Mouse (Mus musculus): ENCODE measurements around the gene Arrdc2. TPM values are rescaled to one million over a fixed set of nuclear protein-coding genes. Genes with fewer than 3 reads are reported as not detected.

The Arrdc2 gene
- total RNA-seq, 2 experiments from 2014 or later = 3.9 to 7.0 TPM

DNA sequence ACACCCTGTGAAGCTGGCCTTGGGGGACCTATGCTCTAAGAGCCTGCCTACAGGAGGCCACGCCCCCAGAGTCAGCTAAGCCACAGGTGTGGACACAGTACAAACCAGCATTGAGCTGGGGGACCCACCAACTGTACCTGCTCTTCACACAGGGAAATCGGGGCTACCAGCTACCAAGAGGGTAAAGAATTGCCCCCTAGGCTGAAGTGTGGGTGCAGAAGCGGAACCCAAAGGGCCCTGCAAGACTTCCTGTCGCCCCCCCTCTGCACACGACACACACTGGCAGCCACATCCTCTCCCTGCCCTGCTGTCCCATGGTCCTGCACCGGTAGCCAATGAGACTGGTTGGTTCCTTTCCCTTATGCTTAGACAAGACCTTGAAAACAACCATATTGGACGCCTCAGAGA, 48.2 kb downstream of the Arrdc2 start:
- DNase-seq (ENCODE audit: low spot score in 2 of 2) = no peak

GRCm38 (mm10) chr8:70790846-70791245, 48.7 kb downstream of the Arrdc2 start:
- DNase-seq (ENCODE audit: low spot score in 2 of 2) = no peak

- no peak for DNase-seq (ENCODE audit: low spot score in 2 of 2)
Observed at GRCm38 (mm10) chr8:70789046-70789445, 50.5 kb downstream of the Arrdc2 start.

GRCm38 (mm10) chr8:70787941-70788667, 51.4 kb downstream of the Arrdc2 start:
- peak in 1 of 2 experiments; percentile 14 for DNase-seq (ENCODE audit: low spot score in 2 of 2)

GRCm38 (mm10) chr8:70787051-70787445, 52.5 kb downstream of the Arrdc2 start:
- no peak for DNase-seq (ENCODE audit: low spot score in 2 of 2)

DNA sequence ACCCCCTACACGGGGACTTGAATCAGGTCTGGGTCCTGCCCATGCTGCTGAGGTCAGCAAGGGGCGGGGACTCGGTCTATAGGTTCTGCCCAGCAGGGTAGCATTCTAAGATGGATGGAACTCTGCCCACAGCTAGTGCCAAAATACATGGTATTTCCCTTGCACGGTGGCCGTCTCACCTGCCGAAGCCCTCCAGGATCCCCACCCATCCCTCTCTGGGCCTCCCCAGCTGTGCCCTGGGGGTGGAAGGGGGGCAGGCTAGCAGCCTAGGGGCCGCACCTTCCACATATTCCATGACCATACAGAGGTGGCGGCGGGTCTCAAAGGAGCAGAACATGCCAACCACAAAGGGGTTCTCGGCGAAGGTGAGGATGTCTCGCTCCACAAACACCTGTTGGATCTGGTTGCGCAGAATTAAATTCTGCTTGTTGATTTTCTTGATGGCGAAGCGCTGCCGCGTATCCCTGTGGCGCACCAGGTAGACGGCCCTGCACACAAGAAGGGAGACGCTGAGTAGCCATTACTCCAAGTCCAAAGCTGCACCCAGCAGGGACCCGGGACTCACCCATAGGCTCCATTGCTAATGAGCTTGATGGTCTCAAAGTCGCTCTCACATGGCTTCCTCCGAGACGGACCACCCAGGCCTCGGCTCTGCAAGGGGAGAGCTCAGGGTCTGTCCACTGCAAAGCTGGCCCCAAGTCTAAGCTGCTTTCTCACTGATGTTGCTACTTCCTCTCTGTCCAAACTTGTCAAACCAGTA, 53.0 kb downstream of the Arrdc2 start:
- DNase-seq (ENCODE audit: low spot score in 2 of 2) = no peak

Small RNAs within 50 kb of the gene (microRNA-seq; reads per million reads assigned to microRNA genes)
- not detected for gene Mir7240

Other genes starting within 250 kb of the Arrdc2 start
- gene Isyna1, start 245.3 kb downstream of the Arrdc2 start, total RNA-seq (2021) = 10 to 100 TPM; 22.8 to 31.3 TPM
- 10 to 100 TPM; 49.6 to 60.7 TPM for gene Ssbp4, start 230.8 kb downstream of the Arrdc2 start, total RNA-seq (2021)
- 1 to 10 TPM; 2.5 to 3.2 TPM for gene Lrrc25, start 223.6 kb downstream of the Arrdc2 start, total RNA-seq (2021)
- under 1 TPM; 0.32 to 0.39 TPM for gene Gdf15, start 207.3 kb downstream of the Arrdc2 start, total RNA-seq (2021)
- gene Pgpep1, start 179.3 kb downstream of the Arrdc2 start, total RNA-seq (2021) = 10 to 100 TPM; 41.4 to 47.0 TPM
- 10 to 100 TPM; 70.1 to 84.7 TPM for gene Lsm4, start 166.5 kb downstream of the Arrdc2 start, total RNA-seq (2021)
- 100 to 1,000 TPM; 201 to 228 TPM for gene Jund, start 140.8 kb downstream of the Arrdc2 start, total RNA-seq (2021)
- gene Iqcn, start 136.3 kb downstream of the Arrdc2 start, total RNA-seq (2021) = not detected
- gene Gm3336, start 121.2 kb downstream of the Arrdc2 start, total RNA-seq (2021) = not detected
- gene Pde4c, start 116.0 kb downstream of the Arrdc2 start, total RNA-seq (2021) = 1 to 10 TPM; 1.4 to 1.5 TPM
- gene Rab3a, start 85.0 kb downstream of the Arrdc2 start, total RNA-seq (2021) = 10 to 100 TPM; 41.0 to 44.4 TPM
- gene Mpv17l2, start 78.8 kb downstream of the Arrdc2 start, total RNA-seq (2021) = 10 to 100 TPM; 27.0 to 27.4 TPM
- gene Pik3r2, start 63.0 kb downstream of the Arrdc2 start, total RNA-seq (2021) = 10 to 100 TPM; 65.2 to 73.0 TPM
- gene Mast3, start 34.7 kb downstream of the Arrdc2 start, total RNA-seq (2021) = 10 to 100 TPM; 12.3 to 14.6 TPM
- not detected for gene Il12rb1, start 31.3 kb downstream of the Arrdc2 start, total RNA-seq (2021)
- 1 to 10 TPM; 1.7 to 1.8 TPM for gene Kcnn1, start 23.5 kb upstream of the Arrdc2 start, total RNA-seq (2021)
- 10 to 100 TPM; 37.5 to 40.1 TPM for gene Ccdc124, start 34.2 kb upstream of the Arrdc2 start, total RNA-seq (2021)
- not detected for gene Slc5a5, start 53.0 kb upstream of the Arrdc2 start, total RNA-seq (2021)
- gene Rpl18a, start 57.7 kb upstream of the Arrdc2 start, total RNA-seq (2021) = 1,000 to 10,000 TPM; 1,846 to 1,982 TPM
- gene Map1s, start 66.2 kb upstream of the Arrdc2 start, total RNA-seq (2021) = 10 to 100 TPM; 36.1 to 38.1 TPM

Data from gastrocnemius, postnatal 4 days (tissue).